Mouse (Mus musculus): Measurements from ENCODE around the gene Sacm1l.

- TF ChIP-seq CTCF (IDR thresholded peaks at IDR 0.05; ENCODE audit: low read depth) = no peak
- TF ChIP-seq EP300 (IDR thresholded peaks at IDR 0.05; ENCODE audit: low read depth) = no peak
These were observed 49.2 kb upstream of the Sacm1l start for GRCm38 (mm10) chr9:123480253-123480921.
